Mouse (Mus musculus) heart, adult 9 months (tissue): ENCODE data around the gene Lig1.

ENCODE experiments used
- DNase-seq, 2 experiments: peaks; one replicate each; pipeline ENCODE4 v3.0.0; 2022; ENCODE audit warnings: low spot score in 2 of 2

Lig1 gene

GRCm38 (mm10) chr7:13310493-13311199 lies 33.6 kb downstream of the Lig1 start:
- no peak for DNase-seq

DNA sequence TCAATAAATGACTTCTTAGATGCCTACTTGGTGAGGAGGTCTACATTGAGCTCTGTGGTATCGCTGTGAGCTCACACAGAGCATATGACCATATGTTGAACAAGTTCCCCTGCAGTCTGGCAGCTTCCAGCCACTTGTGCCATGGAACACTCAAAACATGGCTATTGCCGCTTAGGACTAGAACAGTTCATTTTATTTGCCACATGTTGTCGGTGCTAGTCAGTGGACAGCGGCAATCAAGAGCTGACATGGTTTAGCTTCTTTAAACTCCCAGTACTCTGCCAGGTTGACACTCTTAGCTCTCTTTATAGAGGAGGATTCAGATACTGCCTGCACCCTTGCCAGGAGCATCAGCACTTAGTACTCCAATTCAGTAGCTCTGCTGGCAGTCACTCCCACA lies 34.3 kb downstream of the Lig1 start:
- no peak for DNase-seq

GRCm38 (mm10) chr7:13314095-13314597 lies 37.1 kb downstream of the Lig1 start:
- DNase-seq = no peak

DNA sequence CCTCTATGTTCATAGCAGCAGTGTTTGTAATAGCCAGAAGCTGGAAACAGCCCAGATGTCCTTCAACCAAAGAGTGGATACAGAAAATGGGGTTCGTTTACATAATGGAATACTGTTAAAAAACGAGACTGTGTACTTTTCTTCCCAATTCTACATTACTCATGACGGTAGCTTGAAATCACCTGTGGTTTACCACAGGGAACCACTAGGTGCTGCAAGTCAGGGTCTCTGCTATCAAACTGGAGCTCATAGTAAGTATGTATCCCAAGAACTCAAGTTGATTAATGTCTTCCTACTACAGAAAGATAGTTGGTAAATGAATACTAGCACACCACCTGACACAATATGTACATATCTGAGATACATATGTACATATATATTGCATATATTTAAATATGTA lies 44.3 kb downstream of the Lig1 start:
- no peak for DNase-seq

- no peak for DNase-seq
Observed at GRCm38 (mm10) chr7:13324316-13324715, 47.2 kb downstream of the Lig1 start, which contains the start of gene Pla2g4c. Gene Pla2g4c (plus strand): TSS chr7:13324655.

DNA sequence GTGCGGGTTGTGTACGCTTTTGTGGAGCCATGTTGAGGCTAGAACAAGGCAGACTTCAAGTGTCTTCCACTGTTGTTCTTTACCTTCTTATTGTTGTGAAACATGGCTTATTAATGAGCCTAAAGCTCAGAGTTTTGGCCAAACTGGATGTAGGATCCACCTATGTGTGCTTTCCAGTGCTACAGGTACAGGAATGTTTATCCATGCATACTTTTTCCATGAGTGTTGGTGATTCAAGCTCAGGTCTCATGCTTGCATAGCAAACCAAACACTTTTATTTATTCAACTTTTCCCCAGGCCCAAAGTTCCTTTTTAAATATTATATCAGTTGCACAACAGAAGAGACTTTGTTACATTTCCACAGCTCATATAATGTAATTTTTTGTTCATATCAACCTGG lies 53.5 kb downstream of the Lig1 start:
- DNase-seq = no peak

GRCm38 (mm10) chr7:13355943-13356342 lies 78.9 kb downstream of the Lig1 start:
- no peak for DNase-seq
